In the genomic region with DNA sequence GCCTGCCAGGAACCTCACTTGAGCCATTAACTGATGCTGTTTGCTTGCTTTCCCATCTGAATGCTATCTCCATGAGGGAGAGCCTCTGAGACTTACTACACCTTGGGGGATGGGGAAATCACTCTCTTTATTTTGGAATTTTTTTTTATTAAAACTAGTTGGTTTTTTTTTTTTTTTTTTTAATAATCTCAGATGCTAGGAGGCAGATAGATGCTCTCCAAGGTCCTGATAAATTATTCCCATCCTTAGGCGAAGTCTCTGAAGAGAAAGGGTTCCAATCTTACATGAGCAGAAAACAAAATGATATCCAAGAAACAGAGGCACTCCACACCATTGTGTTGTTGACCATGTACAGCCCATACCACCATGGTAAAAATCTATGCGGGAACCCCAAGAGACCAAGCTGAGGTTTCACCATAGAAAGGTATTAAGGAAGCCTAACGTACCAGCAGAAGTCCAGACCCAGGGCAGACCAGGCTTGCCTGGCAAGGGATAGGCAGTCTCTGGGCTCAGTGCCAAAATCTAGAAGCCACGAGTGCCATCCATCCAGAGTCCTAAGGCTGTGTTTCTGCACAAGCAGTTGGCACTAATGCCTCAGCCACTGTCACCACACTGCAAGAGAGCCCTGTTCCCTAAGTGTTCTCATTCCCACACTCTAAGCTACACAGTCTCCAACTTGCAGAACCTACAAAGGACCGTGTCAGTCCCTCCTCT, we compare ENCODE assay signal across 13 mouse cellular contexts.
DNase-seq lines count a peak whose midpoint lies in the region; ATAC-seq and TF ChIP-seq lines count a peak whose summit lies in the region.
"Had no signal": no experiment of that assay in that cellular context is flagged by ENCODE, and none has a peak within 500 bp of the region (broad histone marks: within the 10 kb centered on the region; RNA-seq: fewer than 3 reads in every experiment).

No protein-coding gene starts in this region.

- peaks cover 22% of the 10 kb centered on the region for H3K4me1 ChIP-seq in heart, embryonic 12.5 days (replicated peaks)
- no peaks in the 10 kb centered on the region for H3K4me1 ChIP-seq in lung, embryonic 14.5 days (ENCODE audit: insufficient read depth)
- H3K4me1 ChIP-seq in kidney, postnatal 0 days (replicated peaks; ENCODE audit: insufficient read depth, low read length): no peaks in the 10 kb centered on the region
- H3K4me1 ChIP-seq in hindbrain, embryonic 16.5 days (ENCODE audit: control insufficient read depth, insufficient read depth, low read depth, low read length): peaks cover 7% of the 10 kb centered on the region
- H3K4me1 ChIP-seq: limb, embryonic 15.5 days had no signal

- no peak overlapping the region for H3K27ac ChIP-seq in heart, embryonic 12.5 days (ENCODE audit: poor library complexity, severe bottlenecking)
- H3K27ac ChIP-seq in lung, embryonic 14.5 days (ENCODE audit: low read depth): no peak overlapping the region
- no peak overlapping the region for H3K27ac ChIP-seq in kidney, postnatal 0 days
- no peak overlapping the region for H3K27ac ChIP-seq in hindbrain, embryonic 16.5 days (ENCODE audit: low read depth, low read length)
- H3K27ac ChIP-seq: hindbrain, embryonic 15.5 days; limb, embryonic 15.5 days had no signal

- WGBS in heart, embryonic 12.5 days: 68% methylated on average over 5 of the region's 5 CpGs
- WGBS in lung, embryonic 14.5 days: 66% methylated on average over 5 of the region's 5 CpGs
- 73% methylated on average over 5 of the region's 5 CpGs for WGBS in kidney, postnatal 0 days
- 65% methylated on average over 5 of the region's 5 CpGs for WGBS in hindbrain, embryonic 16.5 days

- H3K4me2 ChIP-seq in heart, embryonic 12.5 days: no peak overlapping the region
- no peak overlapping the region for H3K4me2 ChIP-seq in lung, embryonic 14.5 days
- no peak overlapping the region for H3K4me2 ChIP-seq in kidney, postnatal 0 days (ENCODE audit: low read length)
- no peak overlapping the region for H3K4me2 ChIP-seq in hindbrain, embryonic 16.5 days (ENCODE audit: low read length)
- H3K4me2 ChIP-seq: hindbrain, embryonic 15.5 days; limb, embryonic 15.5 days had no signal

- no peak for TF ChIP-seq CTCF in lung, embryonic 14.5 days (IDR thresholded peaks at IDR 0.05; ENCODE audit: low read depth)
- no peak for TF ChIP-seq CTCF in kidney, postnatal 0 days (IDR thresholded peaks at IDR 0.05; ENCODE audit: low read depth)

- no peaks in the 10 kb centered on the region for H3K9me3 ChIP-seq in heart, embryonic 12.5 days (replicated peaks)
- no peaks in the 10 kb centered on the region for H3K9me3 ChIP-seq in lung, embryonic 14.5 days (ENCODE audit: low read depth, low read length)
- H3K9me3 ChIP-seq in kidney, postnatal 0 days (replicated peaks; ENCODE audit: low read length): no peaks in the 10 kb centered on the region
- no peaks in the 10 kb centered on the region for H3K9me3 ChIP-seq in hindbrain, embryonic 16.5 days (ENCODE audit: control insufficient read depth, low read length)
- H3K9me3 ChIP-seq: hindbrain, embryonic 15.5 days; limb, embryonic 15.5 days had no signal

- no peaks in the 10 kb centered on the region for H3K27me3 ChIP-seq in heart, embryonic 12.5 days (replicated peaks)
- H3K27me3 ChIP-seq in lung, embryonic 14.5 days (ENCODE audit: insufficient read depth, low read length): no peaks in the 10 kb centered on the region
- H3K27me3 ChIP-seq in kidney, postnatal 0 days (ENCODE audit: insufficient read depth, low read length): no peaks in the 10 kb centered on the region
- no peaks in the 10 kb centered on the region for H3K27me3 ChIP-seq in hindbrain, embryonic 16.5 days (replicated peaks; ENCODE audit: control insufficient read depth, insufficient read depth, low read length)
- H3K27me3 ChIP-seq: hindbrain, embryonic 15.5 days; limb, embryonic 15.5 days had no signal

- H3K36me3 ChIP-seq in heart, embryonic 12.5 days: no peaks in the 10 kb centered on the region
- no peaks in the 10 kb centered on the region for H3K36me3 ChIP-seq in lung, embryonic 14.5 days (ENCODE audit: insufficient read depth)
- H3K36me3 ChIP-seq in kidney, postnatal 0 days (ENCODE audit: insufficient read depth, low read length): no peaks in the 10 kb centered on the region
- no peaks in the 10 kb centered on the region for H3K36me3 ChIP-seq in hindbrain, embryonic 16.5 days (ENCODE audit: control insufficient read depth, insufficient read depth, low read length)
- H3K36me3 ChIP-seq: hindbrain, embryonic 15.5 days; limb, embryonic 15.5 days had no signal

- no peak for ATAC-seq in heart, embryonic 12.5 days (ENCODE audit: insufficient number of reproducible peaks, low FRiP score)
- no peak for ATAC-seq in lung, embryonic 14.5 days (ENCODE audit: insufficient read depth)
- ATAC-seq in kidney, postnatal 0 days (replicated peaks; ENCODE audit: low FRiP score, low read depth): no peak
- ATAC-seq in frontal cortex, adult (ENCODE audit: low TSS enrichment): no peak
- ATAC-seq in hindbrain, embryonic 16.5 days: no peak

- H3K9ac ChIP-seq in heart, embryonic 12.5 days: no peak overlapping the region
- no peak overlapping the region for H3K9ac ChIP-seq in lung, embryonic 14.5 days
- no peak overlapping the region for H3K9ac ChIP-seq in kidney, postnatal 0 days (ENCODE audit: low read depth, low read length)
- no peak overlapping the region for H3K9ac ChIP-seq in hindbrain, embryonic 16.5 days (ENCODE audit: low read depth, low read length)
- H3K9ac ChIP-seq: hindbrain, embryonic 15.5 days; limb, embryonic 15.5 days had no signal

- peak; percentile 37 to 48 for DNase-seq in heart, adult 18-20 months
- peak; percentile 63 for DNase-seq in lung, embryonic 14.5 days
- DNase-seq in lung, postnatal 14 days: no peak
- peak; percentile 21 to 41 for DNase-seq in adrenal gland, postnatal 36 days
- DNase-seq in kidney, postnatal 0 days (ENCODE audit: low spot score): peak; percentile 50
- DNase-seq: gastrocnemius, postnatal 36 days; lung, postnatal 4 days; right cerebral cortex, postnatal 14 days had no signal

- H3K4me3 ChIP-seq in heart, embryonic 12.5 days: no peak overlapping the region
- H3K4me3 ChIP-seq in lung, embryonic 14.5 days (ENCODE audit: low read depth, low read length): no peak overlapping the region
- no peak overlapping the region for H3K4me3 ChIP-seq in kidney, postnatal 0 days (replicated peaks; ENCODE audit: low read depth, low read length)
- H3K4me3 ChIP-seq in hindbrain, embryonic 16.5 days (ENCODE audit: low read length): no peak overlapping the region
- H3K4me3 ChIP-seq: hindbrain, embryonic 15.5 days; limb, embryonic 15.5 days had no signal
